Mouse (Mus musculus) MEL (cell line): Measurements from ENCODE around the gene Bend4. TPM values are rescaled to one million over a fixed set of nuclear protein-coding genes. Genes with fewer than 3 reads are reported as not detected.

Source experiments
- DNase-seq: peaks from one replicate; pipeline ENCODE4 v3.0.0; 2011; ENCODE audit warnings: low read depth, low spot score
- H3K27ac ChIP-seq: 2 replicates; pipeline ENCODE4 v1.5.1; 2012; ENCODE audit warnings: low read depth, mild to moderate bottlenecking, control low read depth, low read length, moderate library complexity; ENCODE audit not compliant: control insufficient read depth
- H3K27me3 ChIP-seq, 2 experiments: fragments of 150-350 bp in 1 of 2; sonication (generic) in 1 of 2; 2 replicates each; pipeline ENCODE4 v1.6.1; 2012; ENCODE audit warnings: low read length in 2 of 2, mild to moderate bottlenecking in 2 of 2, improper control_type of control experiment in 1 of 2, moderate library complexity in 1 of 2; ENCODE audit not compliant: insufficient read depth in 2 of 2, control insufficient read depth in 1 of 2
- H3K36me3 ChIP-seq, 2 experiments: 2 replicates each; pipeline ENCODE4 v1.6.1; 2012 to 2014; ENCODE audit warnings: low read length in 2 of 2, improper control_type of control experiment in 1 of 2, inconsistent platforms in 1 of 2, mild to moderate bottlenecking in 1 of 2; ENCODE audit not compliant: insufficient read depth in 2 of 2, control insufficient read depth in 1 of 2
- H3K4me1 ChIP-seq, 2 experiments: fragments of 150-350 bp in 1 of 2; sonication (generic) in 1 of 2; 2 replicates each; pipeline ENCODE4 v1.6.1; 2012; ENCODE audit warnings: low read length in 2 of 2, improper control_type of control experiment in 1 of 2, mild to moderate bottlenecking in 1 of 2; ENCODE audit not compliant: insufficient read depth in 2 of 2, control insufficient read depth in 1 of 2
- H3K4me3 ChIP-seq, 2 experiments: fragments of 150-350 bp in 1 of 2; sonication (generic) in 1 of 2; 2 replicates each; pipeline ENCODE4 v1.5.1; 2012; ENCODE audit warnings: low read depth in 2 of 2, low read length in 2 of 2, mild to moderate bottlenecking in 2 of 2, moderate library complexity in 2 of 2, control low read depth in 1 of 2, improper control_type of control experiment in 1 of 2; ENCODE audit not compliant: control insufficient read depth in 1 of 2, insufficient read depth in 1 of 2
- H3K79me2 ChIP-seq: 2 replicates; pipeline ENCODE4 v1.6.1; 2012; ENCODE audit warnings: mild to moderate bottlenecking, low read length, moderate library complexity; ENCODE audit not compliant: control insufficient read depth, poor library complexity, insufficient read depth
- H3K9ac ChIP-seq: 2 replicates; pipeline ENCODE4 v1.6.1; 2012; ENCODE audit warnings: low read depth, mild to moderate bottlenecking, control low read depth, low read length, moderate library complexity; ENCODE audit not compliant: control insufficient read depth, poor library complexity, severe bottlenecking
- H3K9me3 ChIP-seq: fragments of 150-350 bp; sonication (generic); replicated peaks from 2 replicates; pipeline ENCODE4 v1.6.1; 2012; ENCODE audit warnings: mild to moderate bottlenecking, low read length, improper control_type of control experiment, moderate library complexity; ENCODE audit not compliant: insufficient read depth
- CHD1 ChIP-seq: IDR thresholded peaks from 2 replicates; pipeline ENCODE4 v1.6.1; 2012; ENCODE audit warnings: low read depth, mild to moderate bottlenecking, inconsistent platforms, low read length, improper control_type of control experiment
- CTCF ChIP-seq, 3 experiments: IDR thresholded peaks in 2 of 3; conservative IDR thresholded peaks in 1 of 3; 2 replicates each; pipeline ENCODE4 v1.5.1; 2011 to 2012; ENCODE audit warnings: low read length in 3 of 3, low read depth in 2 of 3, mild to moderate bottlenecking in 2 of 3, improper control_type of control experiment in 1 of 3, inconsistent platforms in 1 of 3, mixed read lengths in 1 of 3, moderate library complexity in 1 of 3; ENCODE audit not compliant: control insufficient read depth in 1 of 3, insufficient read depth in 1 of 3, poor library complexity in 1 of 3, severe bottlenecking in 1 of 3
- ELF1 ChIP-seq: IDR thresholded peaks from 2 replicates; pipeline ENCODE4 v1.6.1; 2014; ENCODE audit warnings: low read depth, mild to moderate bottlenecking, inconsistent platforms, low read length, improper control_type of control experiment, moderate library complexity
- EP300 ChIP-seq, 2 experiments: IDR thresholded peaks; 2 replicates each; pipeline ENCODE4 v1.6.1; 2011; ENCODE audit warnings: improper control_type of control experiment in 2 of 2, low read length in 2 of 2, low read depth in 1 of 2, mild to moderate bottlenecking in 1 of 2
- ETS1 ChIP-seq: IDR thresholded peaks from 2 replicates; pipeline ENCODE4 v1.6.1; 2012; ENCODE audit warnings: low read depth, mild to moderate bottlenecking, inconsistent platforms, low read length, improper control_type of control experiment, moderate library complexity
- JUND ChIP-seq: IDR thresholded peaks from 2 replicates; pipeline ENCODE4 v1.6.1; 2011; ENCODE audit warnings: low read depth, mild to moderate bottlenecking, improper control_type of control experiment, low read length
- MEF2A ChIP-seq: IDR thresholded peaks from 2 replicates; pipeline ENCODE4 v1.6.1; 2014; ENCODE audit warnings: low read depth, mild to moderate bottlenecking, inconsistent platforms, low read length, improper control_type of control experiment; ENCODE audit not compliant: poor library complexity, insufficient replicate concordance, severe bottlenecking; ENCODE audit errors: extremely low read depth
- NELFE ChIP-seq: IDR thresholded peaks from 2 replicates; pipeline ENCODE4 v1.6.1; 2011; ENCODE audit warnings: low read depth, low read length, improper control_type of control experiment
- NRF1 ChIP-seq: IDR thresholded peaks from 2 replicates; pipeline ENCODE4 v1.6.1; 2014; ENCODE audit warnings: low read depth, mild to moderate bottlenecking, inconsistent platforms, low read length, improper control_type of control experiment, moderate library complexity; ENCODE audit not compliant: poor library complexity, insufficient read depth, severe bottlenecking
- POLR2A ChIP-seq, 2 experiments: IDR thresholded peaks; 2 replicates each; pipeline ENCODE4 v1.6.1; 2011 to 2012; ENCODE audit warnings: low read length in 2 of 2, mild to moderate bottlenecking in 2 of 2, control low read depth in 1 of 2, improper control_type of control experiment in 1 of 2, low read depth in 1 of 2, moderate library complexity in 1 of 2; ENCODE audit not compliant: control insufficient read depth in 1 of 2, insufficient read depth in 1 of 2, poor library complexity in 1 of 2
- POLR2AphosphoS2 ChIP-seq: IDR thresholded peaks from 2 replicates; pipeline ENCODE4 v1.6.1; 2011; ENCODE audit warnings: low read length, improper control_type of control experiment
- TBP ChIP-seq: IDR thresholded peaks from 2 replicates; pipeline ENCODE4 v1.8.0; 2011; ENCODE audit warnings: low read depth, low read length, improper control_type of control experiment
- TCF12 ChIP-seq: IDR thresholded peaks from 2 replicates; pipeline ENCODE4 v1.6.1; 2014; ENCODE audit warnings: low read depth, mild to moderate bottlenecking, inconsistent platforms, low read length, improper control_type of control experiment, moderate library complexity
- USF2 ChIP-seq, 2 experiments: IDR thresholded peaks; 2 replicates each; pipeline ENCODE4 v1.6.1; 2011 to 2012; ENCODE audit warnings: improper control_type of control experiment in 2 of 2, low read length in 2 of 2, borderline replicate concordance in 1 of 2, inconsistent platforms in 1 of 2, low read depth in 1 of 2, mild to moderate bottlenecking in 1 of 2; ENCODE audit not compliant: insufficient read depth in 1 of 2
- polyA plus RNA-seq, 2 experiments: library from polyadenylated mRNA; stranded (reverse) in 1 of 2; unstranded in 1 of 2; fragments of >175 nt in 1 of 2; fragments of >200 nt in 1 of 2; gene quantifications; 2 replicates each; pipeline versions ENCODE4 v1.2.1 to v1.2.4; 2012; ENCODE audit warnings: low replicate concordance in 2 of 2, low read depth in 1 of 2; ENCODE audit not compliant: insufficient read length in 2 of 2, insufficient read depth in 1 of 2, missing spikeins in 1 of 2
- total RNA-seq: library from RNA; depleted of rRNA; stranded (reverse); fragments of 300-350 nt; gene quantifications from 2 replicates; pipeline ENCODE4 v1.2.3, GENCODE M21; 2012

Bend4 gene
- total and polyA plus RNA-seq, 3 experiments = not detected

DNA sequence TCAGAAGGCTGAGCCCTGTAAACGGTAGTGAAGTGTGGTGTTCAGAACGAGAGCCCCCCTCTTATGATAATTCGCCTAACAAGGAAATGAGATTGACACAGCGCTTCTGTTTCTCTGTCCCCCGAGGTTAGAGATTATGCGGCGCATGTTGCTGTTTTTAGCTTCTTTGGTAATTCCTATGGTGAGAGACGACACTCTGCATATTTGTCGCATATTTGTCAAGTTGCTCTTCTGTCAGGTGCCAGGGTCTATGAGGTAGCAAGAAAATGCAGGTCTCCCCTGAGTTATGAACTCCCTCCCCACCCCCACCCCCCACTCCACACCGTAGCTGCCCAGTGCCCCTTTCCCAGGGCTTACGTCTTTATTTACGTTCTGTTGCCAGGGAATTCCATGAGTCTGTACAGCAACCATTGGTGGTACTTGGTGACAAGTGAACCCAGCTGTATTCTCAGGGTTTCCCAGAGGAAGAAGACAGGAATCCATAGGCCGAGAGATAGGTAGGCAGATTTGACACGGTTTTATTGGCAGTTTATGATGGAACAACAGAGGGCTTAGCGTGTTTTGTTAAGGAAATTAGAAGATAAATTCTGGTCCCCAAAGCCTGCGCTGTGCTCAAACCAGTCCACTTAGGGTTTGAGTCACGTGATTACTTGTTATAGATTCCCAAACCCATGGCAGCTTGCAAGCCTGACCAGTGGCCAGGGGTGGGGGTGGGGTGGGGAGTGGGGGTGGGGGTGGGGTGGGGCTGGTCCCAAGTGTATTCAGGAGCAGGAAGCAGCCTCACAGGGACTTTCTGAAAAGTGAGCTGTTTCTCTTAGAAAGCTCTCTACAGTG, 16.3 kb upstream of the Bend4 start:
- H3K9me3 ChIP-seq = no peaks in the 10 kb centered on the region
- TF ChIP-seq ETS1 (no peak), NRF1 (no peak), EP300 (IDR thresholded peaks at IDR 0.05; ENCODE audit: low read depth in 1 of 2, low read length in 2 of 2) (no peak), TBP (no peak), CHD1 (no peak)
- no peaks in the 10 kb centered on the region for H3K79me2 ChIP-seq
- H3K4me1 ChIP-seq = no peaks in the 10 kb centered on the region
- no peak for DNase-seq
- no peaks in the 10 kb centered on the region for H3K36me3 ChIP-seq
- H3K9ac ChIP-seq = no peak overlapping the region
- H3K27me3 ChIP-seq = no peaks in the 10 kb centered on the region
- no peak overlapping the region for H3K27ac ChIP-seq
- H3K4me3 ChIP-seq = no peak overlapping the region

DNA sequence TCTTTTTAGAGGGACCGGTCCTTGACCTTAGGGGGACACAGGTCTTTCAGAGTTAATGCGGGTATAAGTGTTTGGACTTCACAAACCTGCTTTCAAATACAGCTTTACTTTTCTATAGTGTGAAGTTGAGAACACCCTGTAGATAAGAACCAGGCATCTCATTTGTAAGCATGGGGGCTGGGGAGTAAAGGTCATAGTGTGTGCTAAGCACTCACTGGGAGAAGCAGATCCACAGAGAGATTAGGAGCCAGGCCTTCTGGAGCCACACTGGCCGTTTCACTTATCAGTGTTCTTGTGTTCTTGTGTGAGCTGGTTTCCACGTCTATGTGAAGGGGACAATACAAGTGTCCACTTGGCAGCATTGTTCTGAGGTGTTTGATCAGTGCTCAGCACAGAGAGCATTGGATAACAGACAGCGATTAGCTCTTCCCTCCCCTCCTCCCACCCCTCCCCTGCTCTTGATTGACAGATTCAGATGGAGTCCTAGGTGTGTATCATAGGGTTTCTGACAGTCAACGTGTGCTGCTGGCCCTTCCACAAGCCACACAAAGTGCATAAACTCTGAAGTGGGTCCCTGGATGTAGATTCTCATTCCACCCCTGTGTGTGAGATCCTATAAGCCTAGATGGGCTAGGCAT, 14.8 kb upstream of the Bend4 start:
- Histone ChIP-seq H3K79me2 (no peaks in the 10 kb centered on the region), H3K27ac (no peak overlapping the region), H3K4me1 (no peaks in the 10 kb centered on the region), H3K9ac (no peak overlapping the region)
- TF ChIP-seq NELFE (no peak), CHD1 (no peak), TCF12 (no peak), JUND (no peak), POLR2A (IDR thresholded peaks at IDR 0.05; ENCODE audit: control insufficient read depth in 1 of 2, insufficient read depth in 1 of 2, low read depth in 1 of 2, low read length in 2 of 2, poor library complexity in 1 of 2) (no peak), MEF2A (no peak), POLR2AphosphoS2 (no peak), ELF1 (no peak), CTCF (IDR thresholded peaks at IDR 0.05 in 2 of 3, conservative IDR thresholded peaks at IDR 0.05 in 1 of 3; ENCODE audit: control insufficient read depth in 1 of 3, insufficient read depth in 1 of 3, low read depth in 2 of 3, low read length in 3 of 3, poor library complexity in 1 of 3, severe bottlenecking in 1 of 3) (no peak), USF2 (IDR thresholded peaks at IDR 0.05; ENCODE audit: borderline replicate concordance in 1 of 2, insufficient read depth in 1 of 2, low read depth in 1 of 2, low read length in 2 of 2) (no peak)
- TF ChIP-seq, all 39 proteins: peak for 0
- no peaks in the 10 kb centered on the region for H3K27me3 ChIP-seq
- DNase-seq = no peak
- no peaks in the 10 kb centered on the region for H3K36me3 ChIP-seq
- H3K4me3 ChIP-seq = no peak overlapping the region
- no peaks in the 10 kb centered on the region for H3K9me3 ChIP-seq
